Mouse (Mus musculus) embryo, embryonic 11.5 days (tissue): ENCODE results near the gene Gpbp1l1.

Source experiments
- DNase-seq: peaks from one replicate; pipeline ENCODE4 v3.0.0-alpha.2; 2012; ENCODE audit warnings: low read depth, low spot score

Gpbp1l1 gene

GRCm38 (mm10) chr4:116635197-116635596 is 77.7 kb downstream of the Gpbp1l1 start:
- DNase-seq, result no peak

DNA sequence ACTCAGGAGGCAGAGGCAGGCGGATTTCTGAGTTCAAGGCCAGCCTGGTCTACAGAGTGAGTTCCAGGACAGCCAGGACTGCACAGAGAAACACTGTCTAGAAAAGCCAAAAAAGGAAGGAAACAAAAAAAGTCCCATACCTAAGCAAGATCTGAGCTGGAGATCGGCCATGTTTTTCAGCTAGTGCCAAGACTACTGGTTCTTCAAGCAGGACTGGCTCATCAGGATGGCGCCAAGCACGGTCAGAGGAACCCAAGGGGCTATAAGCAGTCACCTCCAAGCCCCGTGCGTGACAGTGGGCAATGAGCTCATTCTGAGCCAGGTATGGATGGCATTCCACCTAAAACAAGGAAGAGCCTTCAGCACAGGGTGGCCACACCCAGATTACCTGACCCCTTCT is 81.4 kb downstream of the Gpbp1l1 start:
- DNase-seq, result no peak

GRCm38 (mm10) chr4:116642071-116642470 is 84.6 kb downstream of the Gpbp1l1 start:
- DNase-seq, result no peak
